Mouse (Mus musculus) intestine, embryonic 16.5 days (tissue): ENCODE results near the gene Gm49340. TPM values are rescaled to one million over a fixed set of nuclear protein-coding genes. Genes with fewer than 3 reads are reported as not detected.
"Not testable (repeated sequence)": the region's sequence is repeated elsewhere in the genome, so short reads cannot be mapped to it uniquely, and the experiment has no call there.

ENCODE experiments used
- ATAC-seq: fragments of 200-750 bp; cut with Nextera tagmentation; 2 replicates; pipeline ENCODE4 v1.8.0; 2017; ENCODE audit warnings: moderate TSS enrichment, moderate library complexity
- H3K27ac ChIP-seq: fragments of 300-500 bp; sonication (generic); 2 replicates; pipeline ENCODE4 v1.5.1; 2014; ENCODE audit warnings: mild to moderate bottlenecking, low read length
- H3K27me3 ChIP-seq: fragments of 300-500 bp; sonication (generic); replicated peaks from 2 replicates; pipeline ENCODE4 v1.6.1; 2014; ENCODE audit warnings: low read length, control low read depth, mixed read lengths; ENCODE audit not compliant: control insufficient read depth, insufficient read depth
- H3K36me3 ChIP-seq: fragments of 300-500 bp; sonication (generic); 2 replicates; pipeline ENCODE4 v1.6.1; 2014; ENCODE audit warnings: low read length, control low read depth; ENCODE audit not compliant: control insufficient read depth, insufficient read depth
- H3K4me1 ChIP-seq: fragments of 300-500 bp; sonication (generic); 2 replicates; pipeline ENCODE4 v1.6.1; 2014; ENCODE audit warnings: low read length, control low read depth, mixed read lengths; ENCODE audit not compliant: control insufficient read depth, insufficient read depth
- H3K4me2 ChIP-seq: fragments of 300-500 bp; sonication (generic); 2 replicates; pipeline ENCODE4 v1.6.1; 2014; ENCODE audit warnings: low read depth, low read length, control low read depth
- H3K4me3 ChIP-seq: fragments of 300-500 bp; sonication (generic); 2 replicates; pipeline ENCODE4 v1.5.1; 2014; ENCODE audit warnings: mild to moderate bottlenecking, low read length
- H3K9ac ChIP-seq: fragments of 300-500 bp; sonication (generic); 2 replicates; pipeline ENCODE4 v1.6.1; 2014; ENCODE audit warnings: low read depth, low read length
- H3K9me3 ChIP-seq: fragments of 300-500 bp; sonication (generic); 2 replicates; pipeline ENCODE4 v1.6.1; 2016; ENCODE audit warnings: low read length, control low read depth; ENCODE audit not compliant: control insufficient read depth
- WGBS: fragments of 180-500 bp; shearing (Covaris S2); extraction: QIAGEN DNeasy Blood & Tissue Kit; methylation state at CpG from one replicate; pipeline ENCODE4 v1.1.7; 2014; 5-methylcytosine and 5-hydroxymethylcytosine counted together
- polyA plus RNA-seq: library from polyadenylated mRNA; unstranded; fragments of >200 nt; fragmentation: Nextera tagmentation; extraction: Ambion mirVana; gene quantifications from 2 replicates; pipeline ENCODE4 v1.2.1, GENCODE M21; 2015

Gm49340 gene
- not detected in 2 replicates for polyA plus RNA-seq

DNA sequence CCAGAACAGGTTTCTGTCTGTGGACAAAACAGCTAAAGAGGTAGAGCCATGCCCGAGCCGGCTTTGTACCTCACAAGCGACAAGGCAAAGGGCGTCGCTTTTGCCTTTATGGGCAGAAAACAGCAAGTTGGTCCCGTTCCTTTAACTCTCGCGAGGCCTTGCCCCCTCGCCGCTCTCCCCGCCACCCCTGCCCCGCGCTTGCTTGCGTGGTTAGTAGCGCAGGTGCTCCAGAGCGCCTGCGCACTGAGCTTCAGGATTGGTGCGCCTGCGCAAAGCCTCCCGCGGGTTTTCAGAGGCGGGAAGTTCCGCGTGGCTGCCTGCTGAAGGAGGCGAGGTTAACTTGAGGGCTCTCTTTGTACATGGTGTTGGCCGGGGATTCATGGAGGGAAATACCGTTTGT, at the start of gene Gm49340, which contains the start of the genes Aspa and Spata22:
Gene Gm49340, plus strand, starts transcription at position 300 of the 400 bp plus-strand sequence.
Gene Aspa, minus strand, starts transcription at position 155 of the 400 bp plus-strand sequence.
Gene Spata22, plus strand, starts transcription at position 300 of the 400 bp plus-strand sequence.
- no peak for ATAC-seq
- WGBS, result 78% methylated on average over 27 of the region's 27 CpGs
- H3K27me3 ChIP-seq, result no peaks in the 10 kb centered on the region
- H3K4me2 ChIP-seq, result no peak within 1 kb of the TSS
- no peaks in the 10 kb centered on the region for H3K9me3 ChIP-seq
- H3K4me1 ChIP-seq, result 0 out of 2 replicates have a peak, but pooled peaks cover 6% of the 10 kb centered on the region
- H3K36me3 ChIP-seq, result no peaks in the 10 kb centered on the region
- no peak within 1 kb of the TSS for H3K27ac ChIP-seq
- H3K4me3 ChIP-seq, result no peak within 1 kb of the TSS
- no peak within 1 kb of the TSS for H3K9ac ChIP-seq

DNA sequence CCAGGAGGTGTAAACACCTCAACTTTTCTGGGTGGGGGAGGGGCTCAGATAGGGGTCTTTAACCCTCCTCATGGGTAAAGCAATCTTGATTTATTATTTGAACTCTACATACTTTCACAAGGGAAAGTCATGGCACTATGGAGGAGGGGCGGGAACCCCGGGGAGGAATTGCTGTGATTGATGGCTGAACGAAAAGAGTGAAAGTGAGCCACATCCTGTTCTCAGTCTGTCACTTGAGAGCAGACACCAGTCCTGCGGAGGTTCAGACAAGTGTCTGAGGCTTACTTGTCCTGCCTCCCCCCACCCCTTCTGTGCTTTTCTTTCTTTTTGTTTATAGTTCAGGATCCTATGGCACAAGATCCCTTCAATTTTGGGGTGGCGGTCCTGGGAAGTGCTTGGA, 48.8 kb upstream of the Gm49340 start:
- WGBS, result 31% methylated on average over 5 of the region's 5 CpGs

GRCm38 (mm10) chr11:73281528-73282027, 48.0 kb upstream of the Gm49340 start:
- Histone ChIP-seq H3K9me3 (no peaks in the 10 kb centered on the region), H3K27ac (no peak overlapping the region), H3K27me3 (no peaks in the 10 kb centered on the region), H3K9ac (peak overlapping the region; percentile 48; the same call in 1 of the 2 replicates), H3K4me3 (peak overlapping the region; percentile 47), H3K4me1 (peaks cover 12% of the 10 kb centered on the region), H3K36me3 (no peaks in the 10 kb centered on the region), H3K4me2 (peak overlapping the region; percentile 58)
- ATAC-seq, result peak; percentile 94
- WGBS, result 3% methylated on average over 16 of the region's 16 CpGs

More for the DNA sequence above, 48.8 kb upstream of the Gm49340 start:
- Histone ChIP-seq H3K4me1 (peaks cover 12% of the 10 kb centered on the region), H3K9ac (no peak overlapping the region), H3K36me3 (no peaks in the 10 kb centered on the region), H3K27me3 (no peaks in the 10 kb centered on the region), H3K4me2 (no peak overlapping the region), H3K4me3 (no peak overlapping the region), H3K9me3 (no peaks in the 10 kb centered on the region), H3K27ac (no peak overlapping the region)
- no peak for ATAC-seq

DNA sequence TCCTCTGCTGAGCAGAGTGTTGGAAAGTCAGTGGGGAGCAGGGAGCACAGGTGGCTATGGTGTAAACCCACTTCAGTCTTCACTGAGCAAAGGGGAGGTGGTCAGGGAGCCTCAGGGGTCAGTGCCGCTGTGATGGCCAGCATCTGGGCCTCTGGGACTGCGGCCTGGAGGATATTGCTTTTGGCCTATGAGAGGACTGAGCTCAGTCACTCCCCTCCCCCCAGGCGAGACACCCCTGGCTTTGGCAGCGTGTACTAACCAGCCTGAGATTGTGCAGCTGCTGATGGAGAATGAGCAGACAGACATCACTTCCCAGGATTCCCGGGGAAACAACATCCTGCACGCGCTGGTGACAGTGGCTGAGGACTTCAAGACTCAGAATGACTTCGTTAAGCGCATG, 46.2 kb upstream of the Gm49340 start:
- Histone ChIP-seq H3K9ac (no peak overlapping the region), H3K9me3 (no peaks in the 10 kb centered on the region), H3K36me3 (no peaks in the 10 kb centered on the region), H3K4me1 (peaks cover 12% of the 10 kb centered on the region), H3K4me3 (no peak overlapping the region), H3K27me3 (no peaks in the 10 kb centered on the region), H3K4me2 (no peak overlapping the region), H3K27ac (no peak overlapping the region)
- 57% methylated on average over 9 of the region's 9 CpGs for WGBS
- ATAC-seq, result peak; percentile 27; the same call in 1 of the 2 replicates

- Histone ChIP-seq H3K4me3 (no peak overlapping the region), H3K27me3 (no peaks in the 10 kb centered on the region), H3K27ac (no peak overlapping the region), H3K9ac (no peak overlapping the region), H3K9me3 (no peaks in the 10 kb centered on the region), H3K4me1 (peaks cover 12% of the 10 kb centered on the region), H3K4me2 (no peak overlapping the region), H3K36me3 (no peaks in the 10 kb centered on the region)
- WGBS, result 24% methylated on average over 1 of the region's 1 CpGs
- no peak for ATAC-seq
These were observed 45.6 kb upstream of the Gm49340 start for GRCm38 (mm10) chr11:73283926-73284325.

DNA sequence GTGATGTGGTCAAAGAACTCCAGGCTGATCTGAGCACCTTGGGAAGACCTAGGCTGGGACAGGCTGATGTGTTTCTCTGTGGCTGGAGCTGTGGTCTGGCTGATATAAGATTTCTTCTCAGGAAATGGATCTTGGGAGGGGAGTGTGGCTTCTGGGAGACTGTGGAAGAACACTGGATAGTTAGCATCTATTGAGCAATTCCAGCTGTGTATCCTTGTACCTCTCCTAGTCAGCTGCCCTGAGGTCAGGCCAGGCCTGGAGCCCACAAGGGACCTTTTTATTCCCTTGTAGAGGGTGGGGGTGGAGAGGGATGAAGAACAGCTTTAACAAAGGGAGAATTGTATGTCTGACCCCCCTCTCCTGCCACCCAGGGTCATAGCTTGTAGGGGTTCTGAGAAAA, 45.2 kb upstream of the Gm49340 start:
- Histone ChIP-seq H3K4me3 (no peak overlapping the region), H3K27ac (no peak overlapping the region), H3K9ac (no peak overlapping the region), H3K27me3 (no peaks in the 10 kb centered on the region), H3K9me3 (no peaks in the 10 kb centered on the region), H3K36me3 (no peaks in the 10 kb centered on the region), H3K4me1 (peaks cover 12% of the 10 kb centered on the region), H3K4me2 (no peak overlapping the region)
- ATAC-seq, result no peak

DNA sequence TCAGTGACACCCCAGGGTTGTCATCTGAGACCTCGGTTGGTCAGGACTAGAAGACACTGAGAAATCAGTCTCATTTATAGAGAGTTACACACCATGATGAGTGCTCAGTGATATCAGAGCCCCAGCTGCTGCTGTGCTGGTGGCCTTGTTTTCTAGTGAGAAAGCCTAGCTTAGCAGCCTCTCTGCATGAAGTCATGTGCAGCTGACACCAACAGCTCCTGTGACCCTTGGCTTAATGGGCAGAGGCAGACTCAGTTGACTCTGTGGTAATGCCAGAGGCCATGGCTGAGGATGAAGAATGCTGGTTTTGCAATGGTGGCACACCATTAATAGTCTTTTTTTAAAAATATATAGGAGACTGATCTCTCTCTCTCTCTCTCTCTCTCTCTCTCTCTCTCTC, 39.9 kb upstream of the Gm49340 start:
- H3K4me2 ChIP-seq, result no peak overlapping the region
- no peaks in the 10 kb centered on the region for H3K36me3 ChIP-seq
- ATAC-seq, result no peak
- no peaks in the 10 kb centered on the region for H3K4me1 ChIP-seq
- no peak overlapping the region for H3K9ac ChIP-seq
- no peaks in the 10 kb centered on the region for H3K27me3 ChIP-seq
- H3K27ac ChIP-seq, result no peak overlapping the region
- WGBS, result 83% methylated on average over 1 of the region's 1 CpGs
- H3K9me3 ChIP-seq, result no peaks in the 10 kb centered on the region
- no peak overlapping the region for H3K4me3 ChIP-seq

- ATAC-seq, result no peak
- Histone ChIP-seq H3K4me3 (no peak overlapping the region), H3K9ac (no peak overlapping the region), H3K36me3 (no peaks in the 10 kb centered on the region), H3K27ac (no peak overlapping the region), H3K4me1 (no peaks in the 10 kb centered on the region), H3K4me2 (no peak overlapping the region), H3K27me3 (no peaks in the 10 kb centered on the region), H3K9me3 (no peaks in the 10 kb centered on the region)
- 63% methylated on average over 2 of the region's 2 CpGs for WGBS
These were observed 26.4 kb upstream of the Gm49340 start for GRCm38 (mm10) chr11:73303123-73303522.

DNA sequence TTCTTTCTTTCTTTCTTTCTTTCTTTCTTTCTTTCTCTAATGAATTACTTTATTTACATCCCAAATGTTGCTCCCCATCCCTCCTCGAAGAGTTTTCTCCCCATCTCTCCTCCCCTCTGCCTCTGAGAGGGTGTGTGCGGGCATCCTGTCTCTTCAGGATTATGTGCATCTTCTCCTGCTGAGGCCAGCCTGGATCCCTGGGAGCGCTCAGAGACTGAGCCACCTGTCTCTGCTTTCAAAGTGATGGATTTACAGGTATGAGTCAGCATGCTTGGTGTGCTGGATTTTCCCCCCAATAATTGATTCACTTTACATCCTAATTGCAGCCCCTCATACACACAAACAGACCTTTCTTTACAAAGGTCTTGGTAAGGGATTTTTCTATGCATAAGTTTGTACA, 13.6 kb upstream of the Gm49340 start:
- Histone ChIP-seq H3K4me3 (no peak overlapping the region), H3K4me2 (no peak overlapping the region), H3K4me1 (no peaks in the 10 kb centered on the region), H3K9me3 (no peaks in the 10 kb centered on the region), H3K9ac (no peak overlapping the region), H3K27ac (no peak overlapping the region), H3K27me3 (no peaks in the 10 kb centered on the region), H3K36me3 (no peaks in the 10 kb centered on the region)
- no peak for ATAC-seq
- WGBS, result 43% methylated on average over 3 of the region's 3 CpGs

DNA sequence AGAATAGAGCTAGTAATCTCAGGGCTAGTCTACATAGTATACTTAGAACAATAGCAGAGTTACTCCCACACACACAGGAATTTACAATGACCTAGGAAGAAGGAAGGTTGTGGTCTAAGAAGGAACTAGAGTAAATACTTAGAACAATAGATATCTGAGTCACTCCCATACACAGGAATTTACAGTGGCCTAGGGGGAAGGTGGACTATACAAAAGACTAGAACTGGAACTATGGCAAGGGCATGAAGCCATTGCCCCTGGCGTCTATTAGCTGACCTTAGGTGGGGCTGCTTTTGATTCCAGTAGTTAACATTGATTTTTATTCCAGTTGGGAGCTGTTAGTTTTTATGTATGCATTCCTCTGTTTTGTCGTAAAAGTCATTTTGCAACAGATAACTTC, 11.0 kb upstream of the Gm49340 start:
- not testable (repeated sequence) for H3K9me3 ChIP-seq, H3K36me3 ChIP-seq, H3K27me3 ChIP-seq, H3K4me2 ChIP-seq, H3K27ac ChIP-seq, H3K9ac ChIP-seq, H3K4me3 ChIP-seq, H3K4me1 ChIP-seq, ATAC-seq
- WGBS, result 73% methylated on average over 2 of the region's 2 CpGs
